Mouse (Mus musculus): Measurements from ENCODE around the gene C130050O18Rik.

DNA sequence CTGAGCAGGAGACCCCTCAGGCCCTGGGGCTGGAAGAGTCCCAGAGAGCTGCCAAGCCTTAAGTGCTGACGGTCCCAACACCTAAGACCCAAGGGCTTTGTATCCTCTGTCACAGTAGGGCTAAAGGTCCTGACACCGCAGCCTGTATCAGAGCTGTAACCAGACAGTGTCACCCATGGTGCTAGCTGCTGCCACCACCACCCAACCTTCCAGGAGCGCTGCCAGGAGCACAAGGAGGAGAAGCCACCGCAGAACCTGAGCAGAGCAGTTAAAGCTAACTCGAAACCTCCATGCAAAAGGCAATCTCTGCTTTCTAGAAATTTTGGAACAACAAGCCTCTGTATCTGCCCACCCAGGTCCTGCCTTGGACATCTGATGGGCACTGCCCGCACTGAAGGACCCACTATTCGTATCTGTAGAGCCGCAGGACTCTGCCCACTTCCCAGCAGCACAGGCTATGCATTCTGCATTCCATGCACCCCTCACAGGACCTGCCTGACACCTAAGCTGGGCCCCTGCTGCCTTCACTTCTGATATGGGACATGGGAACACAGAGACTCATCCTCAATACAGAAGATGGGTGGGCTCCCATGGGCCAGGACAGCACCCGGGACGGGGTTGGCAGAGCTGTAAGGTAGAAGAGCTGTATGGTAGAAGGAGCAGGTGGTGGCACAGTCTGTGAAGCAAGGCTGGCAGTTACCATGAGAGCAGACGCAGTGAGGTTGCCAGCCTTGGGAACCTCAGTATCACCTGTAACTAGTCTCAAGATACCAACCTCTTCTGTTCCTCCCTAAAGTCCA, 36.0 kb downstream of the C130050O18Rik start:
- no peak for TF ChIP-seq EP300 (IDR thresholded peaks at IDR 0.05; ENCODE audit: low read depth)
- TF ChIP-seq CTCF (IDR thresholded peaks at IDR 0.05; ENCODE audit: low read depth): no peak

Measured in liver, postnatal 0 days (tissue).